Mouse (Mus musculus) kidney, embryonic 15.5 days (tissue): ENCODE measurements around the gene Map6. TPM values are rescaled to one million over a fixed set of nuclear protein-coding genes. Genes with fewer than 3 reads are reported as not detected.

Source experiments
- polyA plus RNA-seq: library from polyadenylated mRNA; unstranded; fragments of >200 nt; fragmentation: Nextera tagmentation; extraction: Ambion mirVana; gene quantifications from 2 replicates; pipeline ENCODE4 v1.2.1, GENCODE M21; 2015

Map6 gene
- polyA plus RNA-seq, 1 experiment from 2014 or later, result 4.2 TPM

Other genes with a start within 250 kb of the Map6 start
- 19.1 and 22.6 TPM in 2 replicates for gene Uvrag, start 126.3 kb upstream of the Map6 start, polyA plus RNA-seq
- gene Dgat2, start 84.7 kb upstream of the Map6 start, polyA plus RNA-seq, result 29.0 and 31.2 TPM in 2 replicates
- gene Mogat2, start 28.8 kb upstream of the Map6 start, polyA plus RNA-seq, result 6.6 and 7.7 TPM in 2 replicates
- 1,575 and 1,603 TPM in 2 replicates for gene Serpinh1, start 85.8 kb downstream of the Map6 start, polyA plus RNA-seq
- gene Gdpd5, start 114.0 kb downstream of the Map6 start, polyA plus RNA-seq, result 14.5 and 17.3 TPM in 2 replicates
- 0.67 and 1.2 TPM in 2 replicates for gene Klhl35, start 198.6 kb downstream of the Map6 start, polyA plus RNA-seq
- gene Rps3, start 216.3 kb downstream of the Map6 start, polyA plus RNA-seq, result 765 and 856 TPM in 2 replicates